Mouse (Mus musculus) lung, embryonic 16.5 days (tissue): ENCODE data around the gene Ccdc149. TPM values are rescaled to one million over a fixed set of nuclear protein-coding genes. Genes with fewer than 3 reads are reported as not detected.

Source experiments
- polyA plus RNA-seq: library from polyadenylated mRNA; unstranded; fragments of >200 nt; fragmentation: Nextera tagmentation; extraction: Ambion mirVana; gene quantifications from 2 replicates; pipeline ENCODE4 v1.2.1, GENCODE M21; 2015

The Ccdc149 gene
- polyA plus RNA-seq, 1 experiment from 2014 or later, result 2.7 TPM

Other genes starting within 250 kb of the Ccdc149 start
- 0.97 and 1.4 TPM in 2 replicates for gene Sod3, start 107.7 kb downstream of the Ccdc149 start, polyA plus RNA-seq
- 1.4 and 1.6 TPM in 2 replicates for gene Lgi2, start 94.9 kb upstream of the Ccdc149 start, polyA plus RNA-seq
- 9.7 and 10.2 TPM in 2 replicates for gene Sepsecs, start 198.2 kb upstream of the Ccdc149 start, polyA plus RNA-seq